Mouse (Mus musculus) stomach, embryonic 15.5 days (tissue): ENCODE results near the gene Ms4a5. TPM values are rescaled to one million over a fixed set of nuclear protein-coding genes. Genes with fewer than 3 reads are reported as not detected.

Source experiments
- polyA plus RNA-seq: library from polyadenylated mRNA; unstranded; fragments of >200 nt; fragmentation: Nextera tagmentation; extraction: Ambion mirVana; gene quantifications from 2 replicates; pipeline ENCODE4 v1.2.1, GENCODE M21; 2015

Gene Ms4a5
- polyA plus RNA-seq, 1 experiment from 2014 or later, result not detected

Other genes starting within 250 kb of the Ms4a5 start
- gene Ms4a8a, start 202.8 kb downstream of the Ms4a5 start, polyA plus RNA-seq, result 7.7 and 11.1 TPM in 2 replicates
- gene 1700017D01Rik, start 153.0 kb downstream of the Ms4a5 start, polyA plus RNA-seq, result not detected in 2 replicates
- not detected in 2 replicates for gene 1700025F22Rik, start 118.6 kb downstream of the Ms4a5 start, polyA plus RNA-seq
- not detected in 2 replicates for gene Ms4a13, start 87.1 kb downstream of the Ms4a5 start, polyA plus RNA-seq
- 0.12 TPM in 1 of 2 replicates, not detected in the other for gene Ms4a12, start 51.4 kb downstream of the Ms4a5 start, polyA plus RNA-seq
- gene Ms4a1, start 17.6 kb downstream of the Ms4a5 start, polyA plus RNA-seq, result not detected in 2 replicates
- gene Ms4a14, start 30.6 kb upstream of the Ms4a5 start, polyA plus RNA-seq, result 0.06 TPM in 2 replicates
- 5.5 and 6.2 TPM in 2 replicates for gene Ms4a7, start 52.3 kb upstream of the Ms4a5 start, polyA plus RNA-seq
- gene Ms4a4a, start 91.7 kb upstream of the Ms4a5 start, polyA plus RNA-seq, result 9.9 and 10.8 TPM in 2 replicates
- 2.0 and 3.5 TPM in 2 replicates for gene Ms4a4c, start 120.9 kb upstream of the Ms4a5 start, polyA plus RNA-seq
- 0.50 and 0.63 TPM in 2 replicates for gene Ms4a4b, start 159.7 kb upstream of the Ms4a5 start, polyA plus RNA-seq
- gene Ms4a6c, start 185.5 kb upstream of the Ms4a5 start, polyA plus RNA-seq, result 11.6 and 12.2 TPM in 2 replicates
- not detected in 2 replicates for gene Gm8369, start 202.1 kb upstream of the Ms4a5 start, polyA plus RNA-seq
- 7.4 and 7.6 TPM in 2 replicates for gene Ms4a6b, start 232.6 kb upstream of the Ms4a5 start, polyA plus RNA-seq